Mouse (Mus musculus): ENCODE data around the gene Gm5592.
"Not testable (repeated sequence)": the region's sequence is repeated elsewhere in the genome, so short reads cannot be mapped to it uniquely, and the experiment has no call there.

Gene Gm5592

GRCm38 (mm10) chr7:41153541-41153940, at the start of gene Gm5592:
Gene Gm5592 (plus strand): TSS chr7:41153841.
- not testable (repeated sequence) for DNase-seq (ENCODE audit: low spot score in 2 of 2)

GRCm38 (mm10) chr7:41155806-41156205, 2.2 kb downstream of the Gm5592 start:
- not testable (repeated sequence) for DNase-seq (ENCODE audit: low spot score in 2 of 2)

GRCm38 (mm10) chr7:41157879-41158278, 4.2 kb downstream of the Gm5592 start:
- not testable (repeated sequence) for DNase-seq (ENCODE audit: low spot score in 2 of 2)

- not testable (repeated sequence) for DNase-seq (ENCODE audit: low spot score in 2 of 2)
Observed at GRCm38 (mm10) chr7:41158562-41158961, 4.9 kb downstream of the Gm5592 start.

- DNase-seq (ENCODE audit: low spot score in 2 of 2), result no peak
Observed at GRCm38 (mm10) chr7:41193671-41194070, 40.0 kb downstream of the Gm5592 start.

Data from cerebellum, postnatal 4 days (tissue).